Mouse (Mus musculus): ENCODE results near the gene Mgat5. TPM values are rescaled to one million over a fixed set of nuclear protein-coding genes. Genes with fewer than 3 reads are reported as not detected.

The Mgat5 gene
- polyA plus RNA-seq, 1 experiment from 2014 or later, result 5.2 TPM

GRCm38 (mm10) chr1:127380749-127381501 lies 176.1 kb downstream of the Mgat5 start:
- Histone ChIP-seq H3K4me1 (ENCODE audit: insufficient read depth) (no peaks in the 10 kb centered on the region), H3K4me2 (no peak overlapping the region), H3K27me3 (ENCODE audit: insufficient read depth, low read length) (no peaks in the 10 kb centered on the region), H3K27ac (ENCODE audit: low read depth) (no peak overlapping the region), H3K9ac (no peak overlapping the region), H3K9me3 (ENCODE audit: low read depth, low read length) (no peaks in the 10 kb centered on the region), H3K4me3 (ENCODE audit: low read depth, low read length) (no peak overlapping the region), H3K36me3 (ENCODE audit: insufficient read depth) (no peaks in the 10 kb centered on the region; the same call in 1 of the 2 replicates)
- no peak for TF ChIP-seq CTCF (IDR thresholded peaks at IDR 0.05; ENCODE audit: low read depth)
- 64% methylated on average over 13 of the region's 13 CpGs for WGBS
- DNase-seq (peak; percentile 52), ATAC-seq (ENCODE audit: insufficient read depth) (peak; percentile 69)

GRCm38 (mm10) chr1:127383071-127383470 lies 178.3 kb downstream of the Mgat5 start:
- H3K27ac ChIP-seq (ENCODE audit: low read depth), result no peak overlapping the region
- TF ChIP-seq CTCF (IDR thresholded peaks at IDR 0.05; ENCODE audit: low read depth), result no peak
- no peaks in the 10 kb centered on the region; the same call in 1 of the 2 replicates for H3K36me3 ChIP-seq (ENCODE audit: insufficient read depth)
- no peaks in the 10 kb centered on the region for H3K27me3 ChIP-seq (ENCODE audit: insufficient read depth, low read length)
- H3K4me2 ChIP-seq, result no peak overlapping the region
- no peak for ATAC-seq (ENCODE audit: insufficient read depth)
- WGBS, result 70% methylated on average over 7 of the region's 7 CpGs
- no peak overlapping the region for H3K9ac ChIP-seq
- no peaks in the 10 kb centered on the region for H3K9me3 ChIP-seq (ENCODE audit: low read depth, low read length)
- no peaks in the 10 kb centered on the region for H3K4me1 ChIP-seq (ENCODE audit: insufficient read depth)
- no peak for DNase-seq
- no peak overlapping the region for H3K4me3 ChIP-seq (ENCODE audit: low read depth, low read length)

GRCm38 (mm10) chr1:127387226-127387625 lies 182.4 kb downstream of the Mgat5 start:
- Histone ChIP-seq H3K4me2 (no peak overlapping the region), H3K9ac (no peak overlapping the region), H3K4me1 (ENCODE audit: insufficient read depth) (no peaks in the 10 kb centered on the region), H3K36me3 (ENCODE audit: insufficient read depth) (peaks cover 6% of the 10 kb centered on the region; the same call in 1 of the 2 replicates), H3K27me3 (ENCODE audit: insufficient read depth, low read length) (no peaks in the 10 kb centered on the region), H3K9me3 (ENCODE audit: low read depth, low read length) (no peaks in the 10 kb centered on the region), H3K27ac (ENCODE audit: low read depth) (no peak overlapping the region), H3K4me3 (ENCODE audit: low read depth, low read length) (no peak overlapping the region)
- DNase-seq (no peak), ATAC-seq (ENCODE audit: insufficient read depth) (no peak)
- WGBS, result 77% methylated on average over 7 of the region's 7 CpGs
- TF ChIP-seq CTCF (IDR thresholded peaks at IDR 0.05; ENCODE audit: low read depth), result no peak

- no peak overlapping the region for H3K4me2 ChIP-seq
- no peak overlapping the region for H3K9ac ChIP-seq
- no peak for TF ChIP-seq CTCF (IDR thresholded peaks at IDR 0.05; ENCODE audit: low read depth)
- H3K9me3 ChIP-seq (ENCODE audit: low read depth, low read length), result no peaks in the 10 kb centered on the region
- H3K27ac ChIP-seq (ENCODE audit: low read depth), result no peak overlapping the region
- H3K4me1 ChIP-seq (ENCODE audit: insufficient read depth), result no peaks in the 10 kb centered on the region
- ATAC-seq (ENCODE audit: insufficient read depth) (no peak), DNase-seq (no peak)
- H3K4me3 ChIP-seq (ENCODE audit: low read depth, low read length), result no peak overlapping the region
- WGBS, result 88% methylated on average over 9 of the region's 9 CpGs
- no peaks in the 10 kb centered on the region for H3K27me3 ChIP-seq (ENCODE audit: insufficient read depth, low read length)
- peaks cover 6% of the 10 kb centered on the region; the same call in 1 of the 2 replicates for H3K36me3 ChIP-seq (ENCODE audit: insufficient read depth)
These were observed 182.8 kb downstream of the Mgat5 start for GRCm38 (mm10) chr1:127387661-127388060.

GRCm38 (mm10) chr1:127394716-127395115 lies 189.9 kb downstream of the Mgat5 start:
- Histone ChIP-seq H3K9me3 (ENCODE audit: low read depth, low read length) (no peaks in the 10 kb centered on the region), H3K9ac (no peak overlapping the region), H3K4me3 (ENCODE audit: low read depth, low read length) (no peak overlapping the region), H3K4me1 (ENCODE audit: insufficient read depth) (no peaks in the 10 kb centered on the region), H3K27ac (ENCODE audit: low read depth) (no peak overlapping the region), H3K4me2 (no peak overlapping the region), H3K36me3 (ENCODE audit: insufficient read depth) (peaks cover 6% of the 10 kb centered on the region; the same call in 1 of the 2 replicates), H3K27me3 (ENCODE audit: insufficient read depth, low read length) (no peaks in the 10 kb centered on the region)
- 89% methylated on average over 2 of the region's 2 CpGs for WGBS
- DNase-seq (no peak), ATAC-seq (ENCODE audit: insufficient read depth) (no peak)
- no peak for TF ChIP-seq CTCF (IDR thresholded peaks at IDR 0.05; ENCODE audit: low read depth)

- H3K36me3 ChIP-seq (ENCODE audit: insufficient read depth), result peaks cover 6% of the 10 kb centered on the region; the same call in 1 of the 2 replicates
- WGBS, result 88% methylated on average over 5 of the region's 5 CpGs
- H3K4me3 ChIP-seq (ENCODE audit: low read depth, low read length), result no peak overlapping the region
- TF ChIP-seq CTCF (IDR thresholded peaks at IDR 0.05; ENCODE audit: low read depth), result no peak
- H3K27me3 ChIP-seq (ENCODE audit: insufficient read depth, low read length), result no peaks in the 10 kb centered on the region
- H3K4me2 ChIP-seq, result no peak overlapping the region
- no peak overlapping the region for H3K9ac ChIP-seq
- H3K4me1 ChIP-seq (ENCODE audit: insufficient read depth), result no peaks in the 10 kb centered on the region
- no peak for DNase-seq
- no peak overlapping the region for H3K27ac ChIP-seq (ENCODE audit: low read depth)
- no peak for ATAC-seq (ENCODE audit: insufficient read depth)
- H3K9me3 ChIP-seq (ENCODE audit: low read depth, low read length), result no peaks in the 10 kb centered on the region
These were observed 190.9 kb downstream of the Mgat5 start for GRCm38 (mm10) chr1:127395724-127396123.

- no peak overlapping the region for H3K27ac ChIP-seq (ENCODE audit: low read depth)
- 67% methylated on average over 12 of the region's 12 CpGs for whole genome bisulfite sequencing
- DNase-seq, result no peak
These were observed 191.9 kb downstream of the Mgat5 start for GRCm38 (mm10) chr1:127396569-127397349.

More at GRCm38 (mm10) chr1:127396569-127397349, 191.9 kb downstream of the Mgat5 start:
- Histone ChIP-seq H3K4me1 (ENCODE audit: insufficient read depth) (no peaks in the 10 kb centered on the region), H3K4me3 (ENCODE audit: low read depth, low read length) (no peak overlapping the region), H3K9me3 (ENCODE audit: low read depth, low read length) (no peaks in the 10 kb centered on the region), H3K4me2 (no peak overlapping the region), H3K9ac (no peak overlapping the region), H3K36me3 (ENCODE audit: insufficient read depth) (peaks cover under 1% of the 10 kb centered on the region; the same call in 1 of the 2 replicates), H3K27me3 (ENCODE audit: insufficient read depth, low read length) (no peaks in the 10 kb centered on the region)
- no peak for TF ChIP-seq CTCF (IDR thresholded peaks at IDR 0.05; ENCODE audit: low read depth)
- ATAC-seq (ENCODE audit: insufficient read depth), result no peak

Data from lung, embryonic 14.5 days (tissue).